Mouse (Mus musculus) cerebellum, adult 8-10 months (tissue): Measurements from ENCODE around the gene Nhlh2.
A peak's percentile ranks its signal among the peaks of the same experiment; 100 is the strongest.

Experiments used
- DNase-seq: peaks from one replicate; pipeline ENCODE4 v3.0.0; 2022

The Nhlh2 gene

DNA sequence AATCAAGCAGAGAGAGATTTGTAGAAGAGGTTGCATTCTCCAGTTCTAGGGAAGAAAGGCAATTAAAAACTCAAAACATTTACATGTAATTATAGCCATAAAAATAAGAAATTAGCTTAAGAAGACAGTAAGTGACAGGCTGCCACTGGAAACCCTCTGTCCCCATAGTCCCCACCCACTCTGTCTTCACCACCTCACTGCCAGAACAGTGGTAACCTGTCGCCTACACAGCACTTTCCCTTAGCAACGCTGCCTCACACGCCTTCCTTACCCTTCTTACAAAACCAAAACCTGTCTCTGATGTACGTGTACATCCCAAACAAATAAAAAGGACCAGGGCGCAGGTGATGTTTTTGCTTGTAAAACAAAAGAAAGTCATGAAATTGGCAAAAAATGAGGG, 15.8 kb downstream of the Nhlh2 start:
- no peak for DNase-seq

DNA sequence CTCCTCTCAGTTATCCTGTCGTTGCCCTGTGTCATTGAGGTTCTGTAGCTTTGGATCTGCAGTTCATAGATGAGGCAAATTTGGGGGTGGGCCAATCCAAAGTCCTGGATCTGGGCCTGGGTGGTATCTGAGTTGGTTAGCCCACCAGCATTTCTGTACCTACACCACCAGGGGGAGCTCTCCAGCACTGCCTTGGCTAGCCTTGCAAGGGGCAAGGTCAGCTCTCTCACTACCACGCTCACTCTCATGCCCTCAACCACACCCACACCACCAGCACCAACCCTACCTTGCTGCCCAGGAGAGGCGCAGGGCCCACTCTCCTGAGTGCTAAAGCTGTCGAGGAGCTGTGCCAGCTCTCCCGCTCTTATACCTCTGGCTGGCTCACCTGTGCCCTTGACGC, 18.0 kb downstream of the Nhlh2 start:
- no peak for DNase-seq

DNA sequence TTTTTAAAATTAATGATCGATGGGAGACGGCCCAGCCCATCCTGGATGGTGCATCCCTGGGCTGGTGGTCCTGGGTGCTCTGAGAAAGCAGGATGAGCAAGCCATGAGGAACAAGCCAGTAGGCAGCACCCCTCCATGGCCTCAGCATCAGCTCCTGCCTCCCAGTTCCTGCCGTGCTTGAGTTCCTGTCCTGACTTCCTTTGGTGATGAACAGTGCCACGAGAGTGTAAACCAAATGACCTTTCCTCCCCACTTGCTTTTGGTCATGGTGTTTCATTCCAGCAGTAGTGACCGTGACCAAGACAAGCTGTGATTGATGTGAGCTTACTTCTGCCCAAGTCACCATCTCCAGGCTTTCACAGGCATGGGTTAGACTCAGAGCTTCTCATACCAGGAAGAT, 27.9 kb downstream of the Nhlh2 start:
- no peak for DNase-seq

DNA sequence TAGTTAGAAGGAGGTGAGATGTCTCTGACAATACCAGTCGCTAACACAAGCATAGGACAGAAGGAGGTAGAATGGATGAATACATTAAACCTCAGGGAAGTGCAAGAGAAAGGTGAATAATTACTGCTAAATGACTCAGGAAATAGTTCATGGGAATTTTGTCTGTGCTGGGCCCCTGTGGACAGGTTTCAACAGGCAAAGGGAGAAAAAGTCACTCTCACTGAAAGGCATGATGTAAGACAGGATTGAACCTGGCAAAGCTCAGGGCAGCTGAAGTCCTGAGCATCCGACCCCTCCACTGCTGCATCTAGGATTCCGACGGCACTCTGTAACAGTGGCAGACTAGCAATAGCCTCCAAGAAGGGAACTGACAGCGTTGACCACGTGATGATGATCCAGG, 28.7 kb downstream of the Nhlh2 start:
- DNase-seq = no peak

DNA sequence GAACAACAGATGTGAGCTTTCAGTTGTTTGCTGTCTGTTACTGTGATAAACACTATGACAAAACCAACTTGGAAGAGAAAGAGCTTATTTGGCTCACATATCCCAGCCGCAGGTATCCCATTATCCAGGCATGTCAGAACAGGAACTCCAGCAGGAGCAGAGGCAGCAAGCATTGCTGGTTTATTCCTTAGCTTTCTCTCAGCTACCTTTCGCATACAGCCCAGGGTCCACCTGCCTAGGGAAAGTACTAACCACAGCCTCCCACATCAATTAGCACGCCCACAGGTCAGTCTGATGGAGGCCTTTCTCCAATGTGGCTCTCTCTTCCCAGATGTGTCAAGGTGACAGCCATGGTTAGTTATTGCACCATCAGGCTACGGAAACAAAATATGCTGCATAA, 31.8 kb downstream of the Nhlh2 start:
- no peak for DNase-seq

DNA sequence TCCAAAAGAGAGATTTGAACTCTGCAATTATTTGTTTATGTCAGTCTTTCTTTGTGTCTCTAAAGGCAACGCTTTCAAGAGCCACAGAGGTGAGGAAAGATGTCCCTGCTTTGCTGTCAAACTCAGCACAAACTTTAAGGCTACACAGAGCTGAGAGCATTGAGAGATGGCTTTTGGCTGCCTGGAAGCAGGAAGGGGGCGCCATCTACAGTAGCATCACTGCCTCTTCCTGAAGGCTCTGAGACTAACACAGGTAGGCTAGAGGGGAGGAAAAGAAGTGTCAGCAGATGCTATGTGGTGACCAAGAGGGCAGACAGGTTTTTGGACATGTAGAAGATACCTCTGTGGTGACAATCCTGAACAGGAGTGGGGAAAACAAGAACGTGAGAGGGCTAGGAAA, 35.2 kb downstream of the Nhlh2 start:
- peak; percentile 37 for DNase-seq

DNA sequence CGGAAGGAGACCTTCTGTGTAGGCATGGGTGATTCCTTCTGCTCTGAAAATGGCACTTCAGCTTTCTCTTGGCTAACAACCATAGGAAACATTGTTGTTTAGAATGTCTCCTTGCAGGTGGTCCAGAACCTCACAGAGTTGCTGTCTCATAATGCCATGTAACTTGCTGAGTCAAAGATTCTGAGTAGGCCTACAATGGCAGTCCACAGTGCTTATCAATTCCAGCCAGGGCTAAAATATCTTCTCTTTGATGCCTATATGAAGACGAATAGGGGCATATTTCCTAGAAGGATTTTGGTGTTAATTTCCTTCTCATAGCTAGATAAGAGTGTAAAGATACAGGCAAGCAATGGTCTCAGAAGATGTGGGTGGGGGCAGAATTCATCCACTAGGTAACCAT, 37.7 kb downstream of the Nhlh2 start:
- no peak for DNase-seq

DNA sequence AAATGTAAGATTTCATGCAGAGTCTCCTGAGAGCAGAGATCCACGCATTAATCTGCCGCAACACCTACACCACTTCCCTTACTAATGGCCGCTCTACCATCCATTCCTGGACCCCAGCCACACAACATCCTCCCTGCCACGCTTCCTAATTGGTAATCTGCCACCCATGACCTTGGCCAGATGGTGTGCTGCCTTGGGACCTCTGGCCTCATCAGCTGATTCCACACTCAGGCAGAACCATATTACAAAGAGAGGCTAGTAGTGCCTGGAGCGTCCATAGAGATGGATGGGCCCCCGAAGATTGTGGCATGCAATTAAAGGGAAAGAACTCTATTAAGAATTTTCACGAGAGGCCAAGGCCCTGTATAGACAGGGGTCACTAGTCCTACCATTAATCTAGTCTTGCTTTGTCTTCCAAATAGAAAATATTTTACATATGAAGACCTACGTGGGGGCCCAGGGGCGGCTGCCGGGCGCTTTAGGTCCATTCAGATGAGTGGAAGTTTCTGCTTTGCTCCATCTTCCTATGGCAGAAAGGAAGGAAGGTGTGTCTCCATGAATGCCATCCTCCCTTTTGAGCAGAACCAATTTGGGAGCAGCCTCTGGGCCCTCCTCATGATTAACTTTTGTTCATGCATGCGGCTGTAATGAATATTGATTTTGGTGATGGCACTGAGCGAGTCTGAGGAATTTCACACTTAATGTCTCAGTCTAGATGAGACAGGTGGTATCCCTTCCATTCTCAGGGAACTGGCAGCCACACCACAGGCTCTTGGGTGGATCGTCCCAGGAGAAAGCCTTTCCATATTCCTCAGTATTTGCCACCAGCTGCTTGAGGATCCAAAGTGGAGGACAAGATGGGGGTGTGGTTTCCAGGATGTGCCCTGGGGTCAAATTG, 39.6 kb downstream of the Nhlh2 start:
- no peak for DNase-seq

DNA sequence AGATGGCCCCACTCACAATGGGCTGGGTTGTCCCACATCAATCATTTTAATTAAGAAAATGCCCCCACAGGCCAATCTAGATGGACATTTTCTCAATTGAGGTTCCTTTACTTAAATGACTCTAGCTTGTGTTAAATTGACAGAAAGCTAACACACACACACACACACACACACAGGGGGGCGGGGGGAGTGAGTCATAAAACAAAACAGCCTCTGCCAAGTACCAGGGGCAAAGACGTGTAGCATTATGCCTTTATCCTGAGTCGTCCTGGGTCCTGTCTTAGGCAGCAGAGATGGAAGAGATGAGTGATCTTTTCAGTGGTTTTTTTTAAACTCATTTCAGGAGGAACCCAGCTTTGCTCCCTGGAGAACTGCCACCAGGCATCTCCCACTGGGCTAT, 42.2 kb downstream of the Nhlh2 start:
- DNase-seq = no peak

DNA sequence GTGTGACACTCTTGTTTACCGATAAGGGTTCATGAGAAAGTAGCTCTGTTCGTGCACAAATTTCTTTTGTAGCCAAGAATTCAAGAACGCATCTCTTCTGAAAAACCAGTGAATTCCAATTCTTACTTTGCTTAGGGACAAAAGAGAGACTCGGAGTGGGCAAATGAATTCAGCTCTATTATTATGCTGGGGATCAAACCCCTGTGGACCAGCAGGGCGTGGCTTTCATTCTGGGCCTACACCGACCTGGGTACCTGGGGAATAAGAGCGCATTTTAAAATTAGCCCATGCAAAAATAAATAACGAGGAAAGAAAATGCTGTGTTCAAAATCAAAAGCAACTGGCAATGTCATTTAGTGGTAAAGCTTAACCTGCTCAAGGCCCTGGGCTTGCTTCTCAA, 43.4 kb downstream of the Nhlh2 start:
- no peak for DNase-seq

DNA sequence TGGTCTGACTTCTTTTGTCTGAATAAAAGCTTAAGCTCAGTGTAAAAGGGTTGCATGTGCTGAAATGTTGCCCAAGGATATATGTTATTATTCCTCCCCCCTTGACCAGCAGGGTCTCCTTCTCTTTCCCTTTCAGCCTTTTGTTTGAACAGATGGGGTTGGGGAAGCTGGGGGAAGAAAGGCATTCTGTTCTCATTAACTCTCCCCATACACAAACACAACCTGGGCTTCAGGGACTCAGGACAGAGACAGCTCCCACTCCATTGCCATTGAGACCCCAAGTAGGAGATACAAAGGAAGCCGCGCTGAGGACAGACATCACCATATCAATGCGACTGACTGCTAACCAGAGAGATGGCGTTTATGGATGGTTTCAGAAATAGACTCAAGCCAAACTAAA, 46.0 kb downstream of the Nhlh2 start:
- DNase-seq = no peak

DNA sequence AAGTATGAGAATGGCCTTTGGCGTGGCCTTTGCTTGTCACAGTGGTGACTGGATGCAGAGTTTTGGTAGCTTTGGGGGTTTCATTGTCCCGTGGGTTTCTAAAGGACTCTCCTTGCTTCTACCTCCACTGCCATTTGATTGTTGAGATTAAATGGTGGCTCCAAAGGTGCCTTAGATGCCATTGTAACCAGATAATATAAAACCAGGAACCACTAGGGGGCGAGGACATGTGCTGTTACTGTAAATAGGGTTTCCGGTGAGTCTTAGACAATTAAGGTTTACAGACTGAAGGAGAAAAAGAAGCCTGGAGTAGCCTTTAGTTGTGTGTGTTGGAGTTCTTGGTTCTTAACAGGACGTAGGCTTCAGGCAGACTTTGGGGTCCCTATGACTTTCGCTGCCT, 50.2 kb downstream of the Nhlh2 start:
- no peak for DNase-seq

DNA sequence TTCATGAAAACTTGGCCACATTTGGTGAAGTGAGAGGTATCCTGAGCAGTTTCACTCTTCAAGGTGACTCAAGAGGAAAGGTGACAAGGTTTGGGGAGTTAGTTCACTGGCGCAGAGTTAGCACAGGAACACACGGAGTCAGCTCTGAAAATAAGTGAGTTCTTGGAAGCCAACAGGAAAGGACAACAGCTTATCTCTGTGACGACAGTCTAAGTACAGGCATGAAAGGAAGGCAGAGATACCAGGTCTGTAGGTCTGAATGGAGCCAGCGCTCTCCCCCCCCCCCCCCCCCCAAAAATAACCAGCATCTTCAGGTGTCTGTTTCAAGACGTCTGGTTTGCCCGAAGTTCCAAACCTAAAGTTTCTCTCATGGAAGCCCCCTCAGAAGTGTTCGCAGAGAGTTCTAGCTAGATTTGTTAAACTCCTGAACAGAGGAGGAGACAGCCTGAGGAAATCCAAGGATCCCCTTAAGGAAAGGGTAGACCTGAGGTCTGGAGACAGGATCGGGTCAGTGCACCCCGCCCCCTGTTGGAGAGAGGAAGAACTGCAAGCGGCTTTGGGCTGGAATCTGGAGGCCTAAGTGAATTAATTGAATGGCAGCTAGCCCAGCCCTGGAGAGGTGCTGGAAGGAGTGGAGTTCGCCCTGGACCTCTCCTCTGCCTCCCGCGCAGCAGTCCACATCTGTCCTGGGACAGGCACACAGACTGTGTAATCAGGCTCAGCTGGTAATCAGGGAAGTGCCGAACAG, 52.2 kb downstream of the Nhlh2 start:
- DNase-seq = peak; percentile 71

DNA sequence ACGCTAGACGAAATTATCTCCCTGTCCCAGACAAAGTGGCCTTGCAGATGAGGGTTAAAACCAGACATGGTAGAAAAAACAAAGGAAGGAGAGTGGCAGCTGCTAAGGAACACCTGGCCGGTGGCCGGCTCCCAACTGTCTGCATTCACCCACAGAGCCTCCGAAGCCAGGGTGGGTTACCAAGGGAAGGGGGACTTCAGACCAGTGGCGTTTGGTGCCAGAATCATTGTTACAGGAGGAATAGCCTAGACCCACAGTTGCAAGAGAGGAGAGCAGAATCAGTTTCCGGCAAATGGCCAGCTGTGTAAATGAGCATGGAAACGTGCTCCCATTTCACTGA, 52.8 kb downstream of the Nhlh2 start:
- no peak for DNase-seq

DNA sequence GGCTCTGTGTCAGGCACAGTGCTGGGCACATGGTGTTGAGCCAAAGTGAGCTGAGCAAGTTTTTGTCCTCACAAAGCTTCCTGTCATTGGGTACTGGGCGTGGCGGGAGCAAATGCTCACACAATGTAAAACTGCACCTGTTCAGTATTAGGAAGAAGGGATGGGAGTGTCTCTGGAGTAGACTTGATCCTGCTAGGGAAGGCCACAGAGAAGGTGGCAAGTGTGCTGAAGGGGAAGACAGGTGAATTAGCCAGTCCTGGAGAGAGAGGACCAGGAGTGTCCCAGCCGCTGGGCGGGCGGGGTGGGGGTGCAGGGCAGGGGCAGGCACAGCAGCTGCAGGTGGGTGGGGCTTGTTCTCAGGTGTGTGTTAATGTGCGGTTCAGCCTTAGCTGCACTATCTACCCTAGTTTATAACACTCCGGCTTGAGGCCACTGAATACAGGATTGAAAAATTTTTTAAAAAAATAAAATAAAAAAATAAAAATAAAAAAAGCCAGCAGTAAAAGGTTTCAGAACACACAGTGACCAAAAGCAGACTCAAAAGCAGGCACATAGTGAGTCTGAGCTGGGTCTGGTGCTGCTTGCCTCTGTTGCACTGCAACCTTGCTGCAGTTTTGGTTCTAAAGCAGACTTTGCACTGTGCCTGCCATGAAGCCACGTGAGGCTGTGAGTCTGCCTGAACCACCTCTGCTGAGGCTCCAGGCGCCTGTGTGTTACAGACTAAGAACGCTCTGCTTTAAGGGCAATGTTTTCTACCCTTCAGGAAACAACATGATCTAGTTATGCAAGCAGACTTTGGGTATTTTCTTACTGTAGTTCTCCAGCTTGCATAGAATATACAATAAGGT, 53.6 kb downstream of the Nhlh2 start:
- DNase-seq = no peak

DNA sequence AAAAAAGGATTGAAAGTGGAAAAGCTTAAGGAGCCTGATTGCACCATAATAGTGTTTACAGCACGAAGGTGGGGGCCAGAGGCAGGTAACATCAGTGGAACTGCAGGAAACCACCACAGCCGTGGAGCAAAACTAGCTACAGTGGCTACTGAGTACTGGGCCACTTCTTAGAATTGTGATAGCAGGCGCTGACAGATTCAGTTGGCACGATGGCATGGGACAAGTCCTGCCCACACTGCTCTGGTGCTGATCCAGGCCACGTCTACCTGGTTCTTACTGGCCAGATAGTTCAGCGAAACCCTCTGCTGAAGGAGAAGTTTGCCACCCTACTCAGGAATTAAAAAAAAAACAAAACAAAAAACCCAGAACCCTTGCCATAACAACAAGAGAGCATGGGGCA, 54.7 kb downstream of the Nhlh2 start:
- DNase-seq = no peak
